Mouse (Mus musculus) neural tube, embryonic 12.5 days (tissue): ENCODE measurements at regions not wholly inside any gene's neighbourhood (a gene's known extent, or its start where the extent isn't known, plus 50 kb on each side); places are given as distances from the start of the nearest gene placed in this dataset.
"Not testable (repeated sequence)": the region's sequence is repeated elsewhere in the genome, so short reads cannot be mapped to it uniquely, and the experiment has no call there.

ENCODE experiments used
- ATAC-seq: fragments of 200-750 bp; cut with Nextera tagmentation; 2 replicates; pipeline ENCODE4 v1.8.0; 2017; ENCODE audit warnings: low read depth, mild to moderate bottlenecking, moderate TSS enrichment, moderate library complexity; ENCODE audit not compliant: low FRiP score
- H3K27ac ChIP-seq: fragments of 300-500 bp; sonication (generic); 2 replicates; pipeline ENCODE4 v1.5.1; 2016
- H3K27me3 ChIP-seq: fragments of 300-500 bp; sonication (generic); replicated peaks from 2 replicates; pipeline ENCODE4 v1.6.1; 2016; ENCODE audit warnings: mild to moderate bottlenecking
- H3K36me3 ChIP-seq: fragments of 300-500 bp; sonication (generic); 2 replicates; pipeline ENCODE4 v1.6.1; 2016; ENCODE audit warnings: mild to moderate bottlenecking
- H3K4me1 ChIP-seq: fragments of 300-500 bp; sonication (generic); 2 replicates; pipeline ENCODE4 v1.6.1; 2016
- H3K4me2 ChIP-seq: fragments of 300-500 bp; sonication (generic); replicated peaks from 2 replicates; pipeline ENCODE4 v1.6.1; 2016; ENCODE audit warnings: mild to moderate bottlenecking
- H3K4me3 ChIP-seq: fragments of 300-500 bp; sonication (generic); 2 replicates; pipeline ENCODE4 v1.5.1; 2016
- H3K9ac ChIP-seq: fragments of 300-500 bp; sonication (generic); 2 replicates; pipeline ENCODE4 v1.6.1; 2016; ENCODE audit warnings: mild to moderate bottlenecking
- H3K9me3 ChIP-seq: fragments of 300-500 bp; sonication (generic); 2 replicates; pipeline ENCODE4 v1.6.1; 2016; ENCODE audit warnings: mild to moderate bottlenecking
- WGBS: fragments of 180-500 bp; shearing (Covaris S2); methylation state at CpG from one replicate; pipeline ENCODE4 v1.1.7; 2016; 5-methylcytosine and 5-hydroxymethylcytosine counted together

- Histone ChIP-seq H3K4me2 (no peak overlapping the region), H3K27ac (no peak overlapping the region), H3K9me3 (0 out of 2 replicates have a peak, but pooled peaks cover 3% of the 10 kb centered on the region), H3K27me3 (no peaks in the 10 kb centered on the region), H3K4me3 (no peak overlapping the region), H3K4me1 (no peaks in the 10 kb centered on the region), H3K36me3 (no peaks in the 10 kb centered on the region), H3K9ac (no peak overlapping the region)
- no peak for ATAC-seq
- WGBS, result 86% methylated on average over 6 of the region's 6 CpGs
These were observed 128.6 kb upstream of the Sox5 start for GRCm38 (mm10) chr6:144910392-144910791.

GRCm38 (mm10) chr6:144908646-144909045 lies 126.9 kb upstream of the Sox5 start:
- no peak overlapping the region for H3K27ac ChIP-seq
- 93% methylated on average over 11 of the region's 11 CpGs for WGBS
- no peaks in the 10 kb centered on the region for H3K36me3 ChIP-seq
- no peak overlapping the region for H3K4me3 ChIP-seq
- no peaks in the 10 kb centered on the region for H3K27me3 ChIP-seq
- H3K4me1 ChIP-seq, result no peaks in the 10 kb centered on the region
- no peak overlapping the region for H3K4me2 ChIP-seq
- ATAC-seq, result no peak
- H3K9me3 ChIP-seq, result 0 out of 2 replicates have a peak, but pooled peaks cover 3% of the 10 kb centered on the region
- no peak overlapping the region for H3K9ac ChIP-seq

GRCm38 (mm10) chr6:144903156-144903555 lies 121.4 kb upstream of the Sox5 start:
- H3K27ac ChIP-seq, result no peak overlapping the region
- H3K9me3 ChIP-seq, result no peaks in the 10 kb centered on the region
- WGBS, result 43% methylated on average over 10 of the region's 10 CpGs
- H3K4me1 ChIP-seq, result peaks cover 15% of the 10 kb centered on the region
- no peak overlapping the region for H3K9ac ChIP-seq
- no peak overlapping the region for H3K4me2 ChIP-seq
- no peak overlapping the region for H3K4me3 ChIP-seq
- no peaks in the 10 kb centered on the region for H3K27me3 ChIP-seq
- no peaks in the 10 kb centered on the region for H3K36me3 ChIP-seq
- ATAC-seq, result no peak

GRCm38 (mm10) chr6:144902267-144902995 lies 120.7 kb upstream of the Sox5 start:
- Histone ChIP-seq H3K4me3 (no peak overlapping the region), H3K4me2 (no peak overlapping the region), H3K9me3 (no peaks in the 10 kb centered on the region), H3K4me1 (peaks cover 15% of the 10 kb centered on the region), H3K36me3 (no peaks in the 10 kb centered on the region), H3K27me3 (no peaks in the 10 kb centered on the region), H3K9ac (no peak overlapping the region), H3K27ac (no peak overlapping the region)
- 69% methylated on average over 20 of the region's 20 CpGs for WGBS
- 0 out of 2 replicates have a peak, but pooled peaks have one; percentile 41 for ATAC-seq

GRCm38 (mm10) chr6:144901825-144902224 lies 120.0 kb upstream of the Sox5 start:
- no peaks in the 10 kb centered on the region for H3K36me3 ChIP-seq
- 70% methylated on average over 9 of the region's 9 CpGs for whole genome bisulfite sequencing
- no peaks in the 10 kb centered on the region for H3K9me3 ChIP-seq
- H3K4me1 ChIP-seq, result peaks cover 15% of the 10 kb centered on the region
- H3K4me3 ChIP-seq, result no peak overlapping the region
- H3K9ac ChIP-seq, result no peak overlapping the region
- H3K27ac ChIP-seq, result no peak overlapping the region
- no peaks in the 10 kb centered on the region for H3K27me3 ChIP-seq
- no peak overlapping the region for H3K4me2 ChIP-seq
- ATAC-seq, result no peak

- not testable (repeated sequence) for H3K36me3 ChIP-seq, H3K27me3 ChIP-seq, ATAC-seq, H3K4me3 ChIP-seq, H3K9ac ChIP-seq, H3K4me2 ChIP-seq, H3K9me3 ChIP-seq, H3K27ac ChIP-seq
- WGBS, result 93% methylated on average over 7 of the region's 7 CpGs
- peaks cover 15% of the 10 kb centered on the region for H3K4me1 ChIP-seq
These were observed 119.1 kb upstream of the Sox5 start for GRCm38 (mm10) chr6:144900858-144901257.

- no peaks in the 10 kb centered on the region for H3K36me3 ChIP-seq
- 75% methylated on average over 3 of the region's 3 CpGs for WGBS
- H3K9ac ChIP-seq, result no peak overlapping the region
- no peaks in the 10 kb centered on the region for H3K27me3 ChIP-seq
- no peak overlapping the region for H3K4me3 ChIP-seq
- no peaks in the 10 kb centered on the region for H3K9me3 ChIP-seq
- H3K4me2 ChIP-seq, result no peak overlapping the region
- H3K27ac ChIP-seq, result no peak overlapping the region
- H3K4me1 ChIP-seq, result peaks cover 5% of the 10 kb centered on the region
- ATAC-seq, result no peak
These were observed 115.7 kb upstream of the Sox5 start for GRCm38 (mm10) chr6:144897526-144897925.

- Histone ChIP-seq H3K4me1 (no peaks in the 10 kb centered on the region), H3K27ac (no peak overlapping the region), H3K27me3 (no peaks in the 10 kb centered on the region), H3K4me3 (no peak overlapping the region), H3K4me2 (no peak overlapping the region), H3K9me3 (no peaks in the 10 kb centered on the region), H3K9ac (no peak overlapping the region), H3K36me3 (no peaks in the 10 kb centered on the region)
- ATAC-seq, result no peak
- WGBS, result 74% methylated on average over 2 of the region's 2 CpGs
These were observed 109.1 kb upstream of the Sox5 start for GRCm38 (mm10) chr6:144890914-144891313.

- no peak overlapping the region for H3K9ac ChIP-seq
- H3K36me3 ChIP-seq, result no peaks in the 10 kb centered on the region
- H3K4me2 ChIP-seq, result no peak overlapping the region
- no peaks in the 10 kb centered on the region for H3K27me3 ChIP-seq
- H3K4me1 ChIP-seq, result no peaks in the 10 kb centered on the region
- H3K9me3 ChIP-seq, result no peaks in the 10 kb centered on the region
- H3K27ac ChIP-seq, result no peak overlapping the region
- H3K4me3 ChIP-seq, result no peak overlapping the region
- 56% methylated on average over 8 of the region's 8 CpGs for WGBS
- no peak for ATAC-seq
These were observed 108.4 kb upstream of the Sox5 start for GRCm38 (mm10) chr6:144890166-144890565.

- Histone ChIP-seq H3K9ac (no peak overlapping the region), H3K27me3 (no peaks in the 10 kb centered on the region), H3K27ac (no peak overlapping the region), H3K36me3 (no peaks in the 10 kb centered on the region), H3K4me3 (no peak overlapping the region), H3K4me2 (no peak overlapping the region), H3K4me1 (no peaks in the 10 kb centered on the region), H3K9me3 (no peaks in the 10 kb centered on the region)
- ATAC-seq, result no peak
- 66% methylated on average over 4 of the region's 4 CpGs for WGBS
These were observed 101.3 kb upstream of the Sox5 start for GRCm38 (mm10) chr6:144883117-144883516.

GRCm38 (mm10) chr6:144880098-144880497 lies 98.3 kb upstream of the Sox5 start:
- WGBS, result 82% methylated on average over 10 of the region's 10 CpGs
- Histone ChIP-seq H3K4me1 (no peaks in the 10 kb centered on the region), H3K4me2 (no peak overlapping the region), H3K27me3 (no peaks in the 10 kb centered on the region), H3K9ac (no peak overlapping the region), H3K36me3 (no peaks in the 10 kb centered on the region), H3K27ac (no peak overlapping the region), H3K9me3 (no peaks in the 10 kb centered on the region), H3K4me3 (no peak overlapping the region)
- no peak for ATAC-seq

- WGBS, result 85% methylated on average over 12 of the region's 12 CpGs
- Histone ChIP-seq H3K36me3 (no peaks in the 10 kb centered on the region), H3K27me3 (no peaks in the 10 kb centered on the region), H3K4me3 (no peak overlapping the region), H3K9me3 (no peaks in the 10 kb centered on the region), H3K4me1 (no peaks in the 10 kb centered on the region), H3K27ac (no peak overlapping the region), H3K4me2 (no peak overlapping the region), H3K9ac (no peak overlapping the region)
- ATAC-seq, result no peak
These were observed 95.0 kb upstream of the Sox5 start for GRCm38 (mm10) chr6:144876758-144877157.

- no peak overlapping the region for H3K4me2 ChIP-seq
- WGBS, result 64% methylated on average over 9 of the region's 9 CpGs
- no peak for ATAC-seq
These were observed 94.1 kb upstream of the Sox5 start for GRCm38 (mm10) chr6:144875862-144876261.

More at GRCm38 (mm10) chr6:144875862-144876261, 94.1 kb upstream of the Sox5 start:
- Histone ChIP-seq H3K4me3 (no peak overlapping the region), H3K4me1 (no peaks in the 10 kb centered on the region), H3K27ac (no peak overlapping the region), H3K9me3 (no peaks in the 10 kb centered on the region), H3K36me3 (no peaks in the 10 kb centered on the region), H3K27me3 (no peaks in the 10 kb centered on the region), H3K9ac (no peak overlapping the region)
